Mouse (Mus musculus) inflammation-experienced regulatory T-cells, adult 6 months (primary cell): ENCODE data around the gene Tns3. TPM values are rescaled to one million over a fixed set of nuclear protein-coding genes. Genes with fewer than 3 reads are reported as not detected.
"Not testable (repeated sequence)": the region's sequence is repeated elsewhere in the genome, so short reads cannot be mapped to it uniquely, and the experiment has no call there.

Experiments
- ATAC-seq: one replicate; pipeline ENCODE4 v1.8.0; 2017
- polyA plus RNA-seq, 3 experiments: library from polyadenylated mRNA; unstranded; fragments of 100-300 nt; shearing (Covaris generic); gene quantifications; one replicate each; pipeline ENCODE4 v1.2.1; 2017

Tns3 gene
- polyA plus RNA-seq, 3 experiments from 2014 or later: 0.26 TPM; not detected in 2

DNA sequence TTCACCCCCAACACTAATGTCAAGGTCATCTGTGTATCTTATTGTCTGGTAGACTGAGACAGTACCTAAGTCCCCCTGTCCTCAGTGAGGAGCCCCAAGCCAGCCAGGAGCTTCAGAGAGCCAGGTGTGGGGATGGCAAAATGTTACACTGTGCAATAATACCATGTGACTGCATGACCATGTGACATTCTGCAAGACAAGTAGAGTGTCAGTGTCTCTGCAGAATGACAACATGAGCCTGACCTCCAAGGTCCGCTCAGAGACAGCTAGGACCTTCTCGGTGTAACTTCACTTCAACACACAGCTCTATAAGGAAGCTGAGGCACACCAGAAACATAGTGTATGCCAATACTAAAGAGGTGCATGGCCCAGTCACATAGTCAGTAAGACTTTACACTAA is 20.1 kb downstream of the Tns3 start:
- ATAC-seq: no peak

GRCm38 (mm10) chr11:8641634-8642277 is 22.6 kb downstream of the Tns3 start:
- no peak for ATAC-seq

DNA sequence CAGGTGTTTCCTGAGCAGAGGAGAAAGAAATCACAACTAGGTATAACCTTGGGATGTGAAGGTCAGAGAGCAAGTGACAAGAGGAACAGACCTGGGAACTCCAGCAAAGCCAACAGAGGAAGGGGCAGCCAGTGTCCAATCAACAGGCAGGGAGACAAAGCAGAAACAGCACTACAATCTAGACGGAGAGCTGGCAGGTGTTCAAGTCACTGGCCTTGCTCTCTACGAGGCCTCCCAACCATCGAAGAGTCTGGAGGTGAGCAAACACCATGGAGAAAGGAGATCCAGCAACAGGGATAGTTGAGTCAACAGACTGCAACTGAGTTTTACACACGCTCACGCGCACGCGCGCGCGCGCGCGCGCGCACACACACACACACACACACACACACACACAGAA is 24.6 kb downstream of the Tns3 start:
- no peak for ATAC-seq

- ATAC-seq: no peak
Observed at GRCm38 (mm10) chr11:8639007-8639718, 25.2 kb downstream of the Tns3 start.

DNA sequence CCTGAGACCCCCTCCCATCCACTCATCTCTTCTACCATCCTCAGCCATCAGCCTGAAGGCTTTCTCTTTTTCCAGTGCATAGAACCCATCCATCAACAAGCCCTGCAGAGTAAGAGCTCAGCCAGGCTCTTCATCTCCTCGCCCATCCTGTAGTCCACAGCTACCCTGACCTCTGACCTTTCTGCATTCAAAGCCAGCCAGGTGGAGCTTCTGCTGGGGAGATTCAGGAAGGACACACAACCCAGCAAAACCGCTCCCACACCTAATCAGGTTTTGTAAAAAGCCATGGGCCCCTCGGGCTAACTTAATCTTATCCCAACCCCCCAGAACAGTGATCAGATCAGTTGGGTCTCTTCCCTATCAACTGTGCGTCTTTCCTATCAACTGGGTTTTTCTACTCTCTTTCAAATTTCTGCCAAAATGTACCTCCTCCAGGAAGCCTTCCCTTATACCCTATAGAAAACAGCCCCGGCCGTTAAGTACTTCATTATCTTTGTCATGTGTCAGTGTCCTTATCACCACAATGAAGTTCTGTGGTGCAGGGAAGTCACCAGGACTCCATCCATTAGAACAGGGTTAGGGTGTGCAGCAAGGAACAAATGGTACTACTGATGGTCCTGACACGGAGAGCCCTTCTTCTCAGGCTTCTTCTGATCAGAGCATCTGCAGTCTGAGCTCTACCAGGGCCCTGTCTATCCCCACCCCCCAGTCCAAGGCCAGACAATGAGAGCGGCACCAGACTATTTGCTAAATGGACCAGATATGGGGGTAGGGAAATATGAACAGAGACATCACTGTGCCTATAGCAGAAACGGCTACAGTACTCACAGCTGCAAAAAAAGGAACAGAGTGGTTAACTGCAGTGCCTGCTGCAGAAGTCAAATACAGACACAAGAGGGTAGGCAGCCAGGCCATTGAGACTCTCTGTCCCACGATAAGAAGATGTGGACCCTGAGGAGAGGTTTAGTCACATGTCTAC is 26.6 kb downstream of the Tns3 start:
- ATAC-seq: no peak

DNA sequence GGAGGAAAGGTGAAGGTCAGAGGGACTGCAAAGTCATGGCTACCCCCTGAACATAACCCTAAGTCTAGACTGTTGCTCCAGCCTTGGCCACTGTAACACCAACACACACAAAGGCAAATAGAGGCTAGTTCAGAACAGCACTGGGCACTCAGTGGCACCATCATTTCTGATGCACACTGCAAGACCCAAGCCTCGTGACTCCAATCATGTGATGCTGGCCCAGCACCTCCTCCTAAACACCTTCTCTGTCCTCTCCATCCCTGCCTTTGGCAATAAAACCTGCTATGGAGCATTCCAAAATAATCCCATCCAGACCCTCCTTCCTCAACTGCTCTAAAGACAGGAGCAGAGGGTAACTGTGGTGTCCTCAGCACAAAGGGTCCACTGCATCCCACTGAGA is 27.7 kb downstream of the Tns3 start:
- no peak for ATAC-seq

DNA sequence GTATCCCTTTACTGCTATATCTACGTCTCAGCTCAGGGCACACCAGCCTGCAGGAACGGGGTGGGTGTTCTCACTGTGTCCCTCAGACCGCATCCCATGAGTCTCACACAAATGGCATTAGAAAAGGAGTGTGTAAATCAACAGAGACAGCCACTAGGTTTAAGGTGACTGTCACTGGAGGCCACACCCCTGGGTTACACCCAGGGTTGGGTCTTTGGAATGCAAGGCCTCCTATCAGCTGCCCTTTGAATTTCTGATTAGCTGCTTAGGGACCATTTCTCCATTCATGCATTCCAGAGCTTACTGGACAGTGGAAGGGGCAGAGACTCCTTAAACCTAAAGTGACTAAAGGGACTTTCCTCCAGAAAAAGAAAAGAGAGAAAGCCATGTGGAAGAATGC is 28.6 kb downstream of the Tns3 start:
- no peak for ATAC-seq

- ATAC-seq: no peak
Observed at GRCm38 (mm10) chr11:8634728-8635410, 29.5 kb downstream of the Tns3 start.

- ATAC-seq: no peak
Observed at GRCm38 (mm10) chr11:8632163-8632562, 32.2 kb downstream of the Tns3 start.

DNA sequence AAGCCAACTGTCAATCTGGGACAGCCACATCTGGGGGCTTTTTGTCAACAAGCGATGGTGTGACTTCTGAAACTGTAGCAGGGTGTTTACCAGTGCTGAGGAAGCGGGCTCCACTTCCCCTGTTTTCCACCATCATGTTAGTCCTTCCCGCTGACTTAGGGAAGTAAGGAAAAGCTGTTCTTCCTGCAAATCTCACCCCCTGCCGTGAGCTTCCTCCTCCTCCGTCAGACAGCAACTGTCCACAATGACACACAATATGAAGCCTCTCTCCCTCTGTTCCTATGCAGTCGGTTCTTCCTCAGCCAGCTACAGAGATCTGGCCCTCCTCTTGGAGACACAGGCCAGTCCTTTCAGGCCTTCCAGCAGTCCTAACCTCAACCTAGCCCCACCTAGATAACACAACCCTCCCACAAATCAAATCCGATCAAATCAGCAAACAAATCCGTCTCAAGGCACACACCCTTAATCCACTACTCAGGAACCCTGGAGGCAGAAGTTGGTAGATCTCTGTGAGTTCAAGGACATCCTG is 34.4 kb downstream of the Tns3 start:
- ATAC-seq: no peak

- no peak for ATAC-seq
Observed at GRCm38 (mm10) chr11:8629326-8629725, 35.0 kb downstream of the Tns3 start.

DNA sequence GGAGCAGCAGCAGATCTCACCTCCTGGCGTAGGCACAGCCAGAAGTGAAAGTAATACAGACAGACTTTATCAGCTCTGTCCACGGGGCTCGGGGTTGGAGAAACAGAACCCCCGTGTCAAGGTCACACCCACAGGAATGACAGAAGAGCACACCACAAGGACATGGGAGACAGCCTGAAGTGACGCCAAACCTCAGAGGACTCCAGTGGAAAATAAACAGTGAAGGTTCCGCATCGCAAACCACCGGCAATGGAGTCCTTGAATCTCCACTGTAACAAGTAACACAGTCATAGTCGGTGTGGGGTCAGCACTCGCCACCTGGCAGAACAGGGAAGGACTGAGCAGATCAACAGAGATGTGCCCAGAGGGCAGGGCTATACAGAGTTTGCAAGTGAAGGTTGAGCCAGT is 35.5 kb downstream of the Tns3 start:
- ATAC-seq: no peak

DNA sequence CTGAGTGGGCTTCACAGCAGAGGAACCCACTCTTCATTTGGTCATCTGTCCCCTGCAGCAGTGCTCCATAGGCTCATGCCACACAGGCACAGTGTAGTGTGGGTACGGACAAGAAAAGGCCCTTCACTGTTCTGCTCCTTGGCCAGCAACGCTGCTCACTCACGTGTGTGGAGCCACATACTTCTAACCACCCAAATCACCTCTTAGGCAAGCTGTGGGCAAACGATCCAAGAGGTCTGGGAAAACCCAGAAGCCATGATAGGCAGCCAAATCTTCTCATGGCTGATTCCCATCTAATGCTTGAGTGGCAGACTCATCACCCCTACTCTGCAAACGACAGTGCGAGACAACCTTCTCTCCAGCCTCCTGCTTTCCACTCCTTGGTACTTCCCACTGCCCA is 37.2 kb downstream of the Tns3 start:
- no peak for ATAC-seq

DNA sequence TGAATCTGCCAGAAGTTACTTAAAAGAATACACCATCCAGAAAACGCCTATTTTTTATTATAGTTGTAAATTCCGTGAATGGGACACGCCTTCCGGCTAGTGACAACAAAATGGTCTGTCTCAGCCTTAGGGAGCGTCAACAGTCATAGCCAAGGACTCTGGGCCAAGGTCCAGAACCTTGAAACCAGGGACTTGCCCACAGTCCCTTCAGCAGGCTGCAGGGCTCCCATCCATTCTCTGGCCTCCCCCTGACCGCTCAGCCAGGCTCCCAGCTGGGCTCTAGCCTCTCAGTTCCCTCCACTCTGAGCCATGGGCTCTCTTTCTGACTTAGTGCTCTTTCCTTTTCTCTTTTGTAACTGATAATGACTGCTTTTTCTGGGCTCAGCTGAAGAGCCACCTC is 37.6 kb downstream of the Tns3 start:
- ATAC-seq: no peak

DNA sequence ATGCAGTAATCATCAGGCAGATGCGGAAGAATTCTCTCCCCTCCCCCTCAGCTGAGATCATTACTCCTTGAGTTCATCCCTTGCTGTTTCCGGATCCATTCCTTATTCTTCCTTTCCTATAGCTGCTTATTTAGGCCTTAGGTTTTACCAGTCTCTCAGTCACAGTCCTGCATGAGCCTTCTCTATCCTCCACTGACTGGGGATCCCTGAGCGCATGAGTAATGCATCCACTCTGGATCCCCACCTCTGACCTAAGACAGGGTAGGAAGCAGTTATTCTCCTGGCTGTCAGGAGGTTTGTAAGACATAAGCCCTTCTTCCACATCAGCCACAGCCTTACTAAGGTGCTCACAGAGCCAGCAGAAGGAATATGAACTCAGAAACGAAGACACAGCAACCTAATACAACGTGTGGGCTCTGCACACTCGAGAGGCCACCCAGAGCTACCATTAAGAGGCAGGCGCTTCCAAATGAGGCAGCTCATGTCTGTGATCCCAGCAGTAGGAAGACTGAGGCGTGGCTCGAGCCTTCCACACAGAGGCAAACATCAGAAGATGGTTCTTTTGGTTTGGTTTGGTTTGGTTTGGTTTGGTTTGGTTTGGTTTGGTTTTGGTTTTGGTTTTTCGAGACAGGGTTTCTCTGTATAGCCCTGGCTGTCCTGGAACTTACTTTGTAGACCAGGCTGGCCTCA is 38.3 kb downstream of the Tns3 start:
- ATAC-seq: no peak

DNA sequence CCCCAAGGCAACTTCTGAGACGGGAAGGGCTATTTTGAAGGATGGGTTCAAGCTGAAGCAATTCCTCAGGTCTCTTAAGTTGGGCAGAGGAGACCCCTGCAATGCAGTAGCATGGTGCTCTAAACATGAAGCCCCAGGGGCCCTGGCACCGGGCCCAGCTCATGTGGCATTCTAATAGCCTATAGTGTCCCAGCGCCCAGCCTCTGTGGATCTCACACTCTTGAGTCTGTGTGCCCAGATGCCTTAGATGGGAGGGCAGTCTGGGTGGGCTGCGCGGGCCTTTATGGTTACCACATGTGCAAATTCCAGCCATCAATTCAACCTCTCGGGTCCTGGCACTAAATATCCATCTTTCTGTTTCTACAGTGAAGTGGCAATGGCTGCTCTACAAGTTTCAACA is 38.9 kb downstream of the Tns3 start:
- ATAC-seq: no peak

- no peak for ATAC-seq
Observed at GRCm38 (mm10) chr11:8624179-8624886, 40.0 kb downstream of the Tns3 start.

GRCm38 (mm10) chr11:8623852-8624178 is 40.5 kb downstream of the Tns3 start:
- ATAC-seq: no peak

DNA sequence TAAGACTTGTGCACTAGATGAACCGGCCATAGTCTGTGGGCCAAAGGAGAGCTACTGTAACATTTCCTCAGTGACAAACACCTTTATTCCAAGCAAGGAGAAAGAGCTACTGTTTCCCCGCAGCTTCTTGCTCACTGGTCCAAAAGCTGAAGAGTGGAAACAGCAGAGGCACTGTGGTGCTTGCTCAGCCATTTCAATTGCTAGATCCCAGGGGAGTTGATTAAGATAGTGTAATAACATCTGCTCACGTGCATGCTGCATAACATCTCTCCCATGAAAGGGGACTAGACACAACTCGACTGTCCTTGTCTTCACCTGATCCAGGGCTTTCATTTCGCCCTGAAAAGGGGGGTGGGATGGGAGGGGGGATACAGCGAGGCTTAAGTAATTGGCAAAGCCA is 41.7 kb downstream of the Tns3 start:
- ATAC-seq: no peak

- not testable (repeated sequence) for ATAC-seq
Observed at GRCm38 (mm10) chr11:8619111-8619510, 45.2 kb downstream of the Tns3 start.

- ATAC-seq: no peak
Observed at GRCm38 (mm10) chr11:8618301-8618700, 46.0 kb downstream of the Tns3 start.
